Mouse (Mus musculus) stomach, postnatal 0 days (tissue): ENCODE results near the gene Apoa4.

Source experiments
- CTCF ChIP-seq: IDR thresholded peaks from 2 replicates; pipeline ENCODE4 v1.5.1; 2016; ENCODE audit warnings: antibody characterized with exemption, low read depth, mild to moderate bottlenecking, moderate library complexity
- EP300 ChIP-seq: optimal IDR thresholded peaks from 2 replicates; pipeline ENCODE3; 2016; ENCODE audit warnings: antibody characterized with exemption

GRCm38 (mm10) chr9:46235196-46235595 is 5.3 kb upstream of the Apoa4 start:
- no peak for TF ChIP-seq CTCF
- no peak for TF ChIP-seq EP300
